Mouse (Mus musculus) heart, postnatal 0 days (tissue): ENCODE data around the gene Dock7.

ENCODE experiments used
- CTCF ChIP-seq: IDR thresholded peaks from 2 replicates; pipeline ENCODE4 v1.5.1; 2016; ENCODE audit warnings: antibody characterized with exemption, control low read depth, low read depth
- EP300 ChIP-seq: IDR thresholded peaks from 2 replicates; pipeline ENCODE4 v1.6.1; 2016; ENCODE audit warnings: antibody characterized with exemption, low read depth

GRCm38 (mm10) chr4:98924071-98924905, 196.4 kb downstream of the Dock7 start:
- TF ChIP-seq CTCF = no peak
- no peak for TF ChIP-seq EP300
